Mouse (Mus musculus): ENCODE data around the gene Cxcl10. TPM values are rescaled to one million over a fixed set of nuclear protein-coding genes. Genes with fewer than 3 reads are reported as not detected.

Gene Cxcl10
- polyA plus RNA-seq, 1 experiment from 2014 or later = 0.28 TPM

- Histone ChIP-seq H3K9ac (replicated peaks) (no peak overlapping the region), H3K9me3 (no peaks in the 10 kb centered on the region), H3K27ac (no peak overlapping the region), H3K4me2 (replicated peaks) (no peak overlapping the region), H3K27me3 (no peaks in the 10 kb centered on the region), H3K4me3 (replicated peaks) (no peak overlapping the region), H3K36me3 (no peaks in the 10 kb centered on the region), H3K4me1 (replicated peaks) (no peaks in the 10 kb centered on the region)
- ATAC-seq = peak; percentile 48; the same call in 1 of the 2 replicates
- 68% methylated on average over 9 of the region's 9 CpGs for WGBS
Measured at GRCm38 (mm10) chr5:92382349-92382679, 33.6 kb upstream of the Cxcl10 start.

DNA sequence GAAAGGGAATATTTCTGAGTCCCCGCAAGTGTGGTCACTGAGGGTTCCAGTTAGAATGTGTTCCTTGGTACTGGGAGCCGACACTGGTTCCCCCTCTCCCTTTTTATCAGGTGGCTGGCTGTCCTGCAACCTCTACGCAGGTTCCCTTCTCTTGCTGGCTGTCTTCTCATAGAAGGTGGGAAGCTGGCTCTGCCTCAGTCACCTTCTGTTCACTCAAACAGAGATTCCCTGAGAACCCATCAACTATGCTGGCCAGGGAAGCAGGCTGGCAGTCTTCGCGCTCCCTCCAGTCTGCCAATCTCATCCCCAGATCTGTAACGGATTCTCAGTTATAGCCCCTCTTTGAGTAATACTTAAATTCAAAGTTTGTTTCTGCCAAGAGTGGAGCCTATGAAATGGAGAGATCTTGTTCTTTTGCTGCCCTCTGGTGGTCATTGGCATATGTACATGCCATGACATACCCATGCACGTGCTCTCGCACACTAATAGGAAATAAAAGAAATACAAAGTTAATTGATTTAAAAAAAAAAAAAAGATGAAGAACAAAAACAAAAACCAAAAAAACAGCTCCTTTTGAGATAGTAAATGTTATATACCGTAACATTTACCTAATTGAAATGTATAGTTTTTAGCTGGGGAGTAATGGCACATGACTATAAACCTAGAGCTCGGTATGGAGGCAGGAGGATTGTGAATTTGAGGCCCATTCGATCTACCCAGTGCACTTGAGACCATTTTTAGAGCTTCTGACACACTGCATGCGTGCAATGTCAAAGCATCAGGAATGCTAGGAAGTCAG, 33.1 kb upstream of the Cxcl10 start:
- Histone ChIP-seq H3K4me3 (replicated peaks) (no peak overlapping the region), H3K27me3 (no peaks in the 10 kb centered on the region), H3K9me3 (no peaks in the 10 kb centered on the region), H3K4me1 (replicated peaks) (peaks cover 5% of the 10 kb centered on the region), H3K27ac (no peak overlapping the region), H3K9ac (replicated peaks) (no peak overlapping the region), H3K4me2 (replicated peaks) (no peak overlapping the region), H3K36me3 (no peaks in the 10 kb centered on the region)
- ATAC-seq = peak; percentile 75
- 41% methylated on average over 12 of the region's 12 CpGs for WGBS

DNA sequence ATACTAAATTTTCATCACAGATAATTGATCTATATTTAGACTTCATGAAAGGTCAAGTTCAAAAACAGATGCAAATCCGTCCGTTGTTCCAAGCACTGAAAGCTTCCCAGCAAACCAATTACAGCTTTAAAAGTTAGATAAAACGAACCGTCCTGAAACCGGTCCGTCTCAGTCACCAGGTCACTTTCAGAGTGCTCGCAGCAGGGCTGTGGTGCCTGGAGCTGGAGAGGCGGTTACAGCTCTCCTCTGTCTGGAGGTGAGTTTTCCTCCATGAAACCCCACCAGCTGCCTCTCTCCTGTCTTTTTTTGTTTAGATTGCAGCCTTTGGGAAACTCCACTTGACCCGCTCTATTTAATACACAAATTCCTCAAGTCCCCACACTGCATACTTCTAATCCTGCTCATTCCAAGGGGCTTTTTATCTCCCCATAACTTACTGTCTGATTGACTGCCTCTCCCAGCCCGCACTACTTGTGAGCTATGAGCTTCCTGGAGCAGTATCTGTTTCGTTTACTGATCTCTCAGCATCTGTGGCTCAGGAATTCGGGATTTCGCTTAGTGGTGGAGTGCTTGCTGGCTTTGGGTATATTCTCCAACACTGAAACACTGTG, 28.2 kb upstream of the Cxcl10 start:
- Histone ChIP-seq H3K9me3 (no peaks in the 10 kb centered on the region), H3K9ac (replicated peaks) (no peak overlapping the region), H3K36me3 (no peaks in the 10 kb centered on the region), H3K27ac (no peak overlapping the region), H3K4me1 (replicated peaks) (peaks cover 10% of the 10 kb centered on the region), H3K4me2 (replicated peaks) (no peak overlapping the region; the same call in 1 of the 2 replicates), H3K27me3 (no peaks in the 10 kb centered on the region), H3K4me3 (replicated peaks) (no peak overlapping the region)
- 33% methylated on average over 13 of the region's 13 CpGs for WGBS
- no peak for ATAC-seq

GRCm38 (mm10) chr5:92375368-92375767, 26.7 kb upstream of the Cxcl10 start:
- Histone ChIP-seq H3K36me3 (no peaks in the 10 kb centered on the region), H3K9ac (replicated peaks) (no peak overlapping the region), H3K9me3 (no peaks in the 10 kb centered on the region), H3K4me1 (replicated peaks) (peaks cover 10% of the 10 kb centered on the region), H3K27ac (no peak overlapping the region), H3K4me3 (replicated peaks) (no peak overlapping the region), H3K4me2 (replicated peaks) (no peak overlapping the region), H3K27me3 (no peaks in the 10 kb centered on the region)
- 83% methylated on average over 17 of the region's 17 CpGs for WGBS
- ATAC-seq = no peak

DNA sequence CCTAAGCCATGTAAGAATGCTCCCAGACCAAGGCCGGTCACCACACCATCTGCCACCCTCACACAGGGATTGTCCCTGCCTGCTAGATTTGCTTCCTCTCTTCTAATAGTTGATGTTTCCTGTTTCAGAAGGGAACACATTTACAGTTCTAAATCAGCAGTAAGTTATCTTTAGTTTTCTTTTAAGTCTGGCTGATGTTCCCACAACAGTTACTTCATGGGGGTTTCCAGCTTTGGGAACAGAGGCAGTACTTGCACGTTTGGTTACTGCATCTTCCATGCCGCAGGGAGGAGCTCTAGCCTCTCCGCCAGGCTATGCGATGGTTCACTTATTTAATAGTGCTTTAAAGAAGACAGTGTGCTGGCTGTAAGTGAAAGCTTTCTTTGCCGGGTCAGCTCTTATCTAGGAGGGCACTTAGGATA, 26.0 kb upstream of the Cxcl10 start:
- H3K4me1 ChIP-seq (replicated peaks) = peaks cover 10% of the 10 kb centered on the region
- no peaks in the 10 kb centered on the region for H3K36me3 ChIP-seq
- no peak overlapping the region for H3K9ac ChIP-seq (replicated peaks)
- 77% methylated on average over 6 of the region's 6 CpGs for WGBS
- no peak overlapping the region for H3K4me2 ChIP-seq (replicated peaks)
- no peak for ATAC-seq
- no peak overlapping the region for H3K4me3 ChIP-seq (replicated peaks)
- H3K27me3 ChIP-seq = no peaks in the 10 kb centered on the region
- no peaks in the 10 kb centered on the region for H3K9me3 ChIP-seq
- no peak overlapping the region for H3K27ac ChIP-seq

- 82% methylated on average over 2 of the region's 2 CpGs for WGBS
Measured at GRCm38 (mm10) chr5:92372605-92373004, 23.9 kb upstream of the Cxcl10 start.

GRCm38 (mm10) chr5:92371361-92371976, 22.8 kb upstream of the Cxcl10 start:
- H3K9me3 ChIP-seq = no peaks in the 10 kb centered on the region
- H3K4me2 ChIP-seq (replicated peaks) = no peak overlapping the region
- H3K4me3 ChIP-seq (replicated peaks) = no peak overlapping the region
- H3K27ac ChIP-seq = no peak overlapping the region
- H3K4me1 ChIP-seq (replicated peaks) = 0 out of 2 replicates have a peak, but pooled peaks cover 5% of the 10 kb centered on the region
- no peaks in the 10 kb centered on the region for H3K36me3 ChIP-seq
- H3K27me3 ChIP-seq = no peaks in the 10 kb centered on the region
- no peak overlapping the region for H3K9ac ChIP-seq (replicated peaks)
- peak; percentile 77 for ATAC-seq
- WGBS = 58% methylated on average over 14 of the region's 14 CpGs

More at GRCm38 (mm10) chr5:92372605-92373004, 23.9 kb upstream of the Cxcl10 start:
- Histone ChIP-seq H3K27me3 (no peaks in the 10 kb centered on the region), H3K9me3 (no peaks in the 10 kb centered on the region), H3K9ac (replicated peaks) (no peak overlapping the region), H3K4me3 (replicated peaks) (no peak overlapping the region), H3K4me2 (replicated peaks) (no peak overlapping the region), H3K36me3 (no peaks in the 10 kb centered on the region), H3K27ac (no peak overlapping the region), H3K4me1 (replicated peaks) (peaks cover 12% of the 10 kb centered on the region)
- no peak for ATAC-seq

DNA sequence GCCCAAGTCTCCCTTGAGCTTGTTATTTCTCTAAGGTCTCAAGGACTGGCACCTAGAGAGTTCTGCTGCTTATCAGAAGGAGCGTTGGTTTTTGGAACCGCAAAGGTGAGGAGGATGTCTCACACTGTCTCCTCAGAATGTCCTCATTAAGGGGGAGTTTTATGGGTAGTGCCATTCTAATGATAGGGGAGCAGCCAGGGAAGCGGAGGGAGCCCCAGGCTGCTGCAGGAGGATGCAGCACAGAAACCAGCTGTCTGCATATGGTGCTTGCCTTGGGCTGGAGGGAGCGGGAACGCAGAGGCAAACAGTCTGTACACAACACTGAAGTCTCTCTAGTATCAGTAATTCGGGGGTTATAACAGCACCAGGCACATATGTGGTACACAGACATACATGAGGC, 22.2 kb upstream of the Cxcl10 start:
- Histone ChIP-seq H3K9me3 (no peaks in the 10 kb centered on the region), H3K4me3 (replicated peaks) (no peak overlapping the region), H3K36me3 (no peaks in the 10 kb centered on the region), H3K4me1 (replicated peaks) (0 out of 2 replicates have a peak, but pooled peaks cover 2% of the 10 kb centered on the region), H3K27ac (no peak overlapping the region), H3K9ac (replicated peaks) (no peak overlapping the region), H3K4me2 (replicated peaks) (no peak overlapping the region), H3K27me3 (no peaks in the 10 kb centered on the region)
- WGBS = 83% methylated on average over 6 of the region's 6 CpGs
- ATAC-seq = no peak

- Histone ChIP-seq H3K27ac (no peak overlapping the region), H3K27me3 (no peaks in the 10 kb centered on the region), H3K9ac (replicated peaks) (no peak overlapping the region), H3K36me3 (no peaks in the 10 kb centered on the region), H3K9me3 (no peaks in the 10 kb centered on the region), H3K4me1 (replicated peaks) (0 out of 2 replicates have a peak, but pooled peaks cover 2% of the 10 kb centered on the region), H3K4me3 (replicated peaks) (no peak overlapping the region), H3K4me2 (replicated peaks) (no peak overlapping the region)
- ATAC-seq = no peak
- 82% methylated on average over 6 of the region's 6 CpGs for WGBS
Measured at GRCm38 (mm10) chr5:92370392-92370791, 21.7 kb upstream of the Cxcl10 start.

DNA sequence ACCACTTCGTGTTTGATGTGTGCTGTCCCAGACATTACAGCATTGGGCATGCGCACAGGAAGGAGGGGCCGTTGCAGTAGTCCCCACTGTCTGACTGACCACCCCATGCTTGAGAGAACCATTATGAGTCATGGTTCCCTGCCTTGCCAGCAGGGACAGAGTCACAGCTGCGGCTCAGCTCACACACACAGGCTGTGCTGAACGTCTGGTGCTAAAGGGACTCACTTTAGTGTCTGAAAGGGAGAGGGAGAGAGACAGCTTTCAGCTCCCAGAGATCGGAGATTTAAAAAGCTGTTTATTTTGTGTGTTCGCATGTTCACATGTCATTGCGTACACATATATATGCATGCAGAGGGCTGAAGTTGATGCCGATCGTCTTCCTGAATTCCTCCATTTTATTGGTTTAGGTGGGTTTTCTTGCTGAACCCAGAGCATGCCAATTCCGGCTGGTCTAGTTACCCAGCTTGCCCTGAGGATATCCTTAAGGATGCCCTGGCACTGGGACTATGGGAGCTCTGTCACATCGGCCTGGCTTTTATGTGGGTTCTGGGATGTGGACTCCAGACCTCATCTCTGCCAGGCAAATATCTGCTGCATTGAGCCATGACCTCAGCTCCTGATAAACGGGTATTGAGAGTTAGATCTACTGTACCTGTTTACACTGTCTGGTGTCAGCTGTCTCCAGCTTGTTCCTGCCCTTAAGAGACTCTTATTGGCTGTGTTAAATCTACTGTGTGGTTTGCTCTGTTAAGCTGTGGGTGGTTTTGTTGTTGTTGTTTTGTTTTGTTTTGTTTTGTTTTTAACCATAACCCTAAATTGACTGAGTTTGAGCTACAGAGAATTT, 20.7 kb upstream of the Cxcl10 start:
- H3K27me3 ChIP-seq = no peaks in the 10 kb centered on the region
- no peak overlapping the region for H3K4me2 ChIP-seq (replicated peaks)
- H3K9ac ChIP-seq (replicated peaks) = no peak overlapping the region
- no peak overlapping the region for H3K4me3 ChIP-seq (replicated peaks)
- no peaks in the 10 kb centered on the region for H3K36me3 ChIP-seq
- peak; percentile 84 for ATAC-seq
- H3K27ac ChIP-seq = peak overlapping the region; percentile 25; the same call in 1 of the 2 replicates
- 70% methylated on average over 13 of the region's 13 CpGs for WGBS
- 0 out of 2 replicates have a peak, but pooled peaks cover 2% of the 10 kb centered on the region for H3K4me1 ChIP-seq (replicated peaks)
- no peaks in the 10 kb centered on the region for H3K9me3 ChIP-seq

- no peak overlapping the region for H3K27ac ChIP-seq
- no peak overlapping the region for H3K9ac ChIP-seq (replicated peaks)
- 85% methylated on average over 10 of the region's 10 CpGs for WGBS
- H3K4me1 ChIP-seq (replicated peaks) = 0 out of 2 replicates have a peak, but pooled peaks cover 2% of the 10 kb centered on the region
- H3K4me3 ChIP-seq (replicated peaks) = no peak overlapping the region
- H3K9me3 ChIP-seq = no peaks in the 10 kb centered on the region
- no peak overlapping the region for H3K4me2 ChIP-seq (replicated peaks)
- no peaks in the 10 kb centered on the region for H3K36me3 ChIP-seq
- H3K27me3 ChIP-seq = no peaks in the 10 kb centered on the region
- ATAC-seq = no peak
Measured at GRCm38 (mm10) chr5:92368392-92368791, 19.7 kb upstream of the Cxcl10 start.

Data from midbrain, embryonic 13.5 days (tissue).